Mouse (Mus musculus): ENCODE measurements at regions not wholly inside any gene's neighbourhood (a gene's known extent, or its start where the extent isn't known, plus 50 kb on each side); places are given as distances from the start of the nearest gene placed in this dataset.
"Not testable (repeated sequence)": the region's sequence is repeated elsewhere in the genome, so short reads cannot be mapped to it uniquely, and the experiment has no call there.

- DNase-seq (ENCODE audit: low spot score in 2 of 2) = no peak
Observed at GRCm38 (mm10) chr7:82047456-82047855, 55.4 kb upstream of the Bnc1 start.

- DNase-seq (ENCODE audit: low spot score in 2 of 2) = no peak
Observed at GRCm38 (mm10) chr7:82053411-82053810, 61.3 kb upstream of the Bnc1 start.

- DNase-seq (ENCODE audit: low spot score in 2 of 2) = peak in 1 of 2 experiments; percentile 7
Observed at GRCm38 (mm10) chr7:82056551-82057230, 64.6 kb upstream of the Bnc1 start.

GRCm38 (mm10) chr7:82063407-82063806 is 71.3 kb upstream of the Bnc1 start:
- DNase-seq (ENCODE audit: low spot score in 2 of 2) = no peak

GRCm38 (mm10) chr7:82069629-82070450 is 77.7 kb upstream of the Bnc1 start:
- DNase-seq (ENCODE audit: low spot score in 2 of 2) = no peak

- DNase-seq (ENCODE audit: low spot score in 2 of 2) = no peak
Observed at GRCm38 (mm10) chr7:82070946-82071727, 79.0 kb upstream of the Bnc1 start.

GRCm38 (mm10) chr7:82075359-82075758 is 83.3 kb upstream of the Bnc1 start:
- DNase-seq (ENCODE audit: low spot score in 2 of 2) = no peak

DNA sequence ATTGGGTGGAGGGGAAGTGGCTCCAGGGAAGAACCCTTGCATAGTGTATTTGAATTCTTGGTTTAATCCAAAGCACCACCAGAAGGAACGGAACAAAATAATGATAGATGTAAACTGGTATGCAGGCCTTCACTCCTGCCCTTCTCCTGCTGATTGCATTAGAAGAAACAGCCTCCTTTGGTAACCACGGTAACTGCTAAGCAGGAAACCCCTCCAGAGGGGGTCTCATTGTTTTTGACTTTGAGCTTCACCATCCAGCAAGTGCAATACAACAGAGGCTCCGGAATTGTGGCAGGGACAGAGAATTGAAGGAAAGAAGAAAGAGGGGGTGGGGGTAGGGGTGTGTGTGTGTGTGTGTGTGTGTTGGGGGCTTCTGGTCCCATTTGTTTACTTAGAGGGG is 89.8 kb upstream of the Bnc1 start:
- no peak for DNase-seq (ENCODE audit: low spot score in 2 of 2)

DNA sequence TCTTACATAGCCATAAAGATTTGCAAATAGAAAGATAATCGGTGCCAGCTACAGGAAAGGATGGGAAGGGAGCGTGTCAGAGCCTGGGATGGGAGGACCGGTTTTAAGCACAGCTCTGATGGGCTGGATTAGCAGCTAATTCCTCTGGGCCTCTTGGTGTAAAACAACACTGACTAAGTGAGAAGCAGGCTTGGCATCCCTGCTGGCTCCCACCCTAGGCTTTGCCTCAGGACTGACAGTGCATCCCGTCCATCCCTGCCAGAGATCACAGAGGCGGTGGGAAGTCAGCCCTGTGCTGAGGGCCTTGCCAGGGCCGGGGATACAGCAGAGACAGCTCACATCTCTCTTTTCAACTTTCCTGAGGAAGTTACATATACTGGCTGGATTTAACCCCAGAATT is 90.8 kb upstream of the Sh3gl3 start:
- DNase-seq (ENCODE audit: low spot score in 2 of 2) = no peak

DNA sequence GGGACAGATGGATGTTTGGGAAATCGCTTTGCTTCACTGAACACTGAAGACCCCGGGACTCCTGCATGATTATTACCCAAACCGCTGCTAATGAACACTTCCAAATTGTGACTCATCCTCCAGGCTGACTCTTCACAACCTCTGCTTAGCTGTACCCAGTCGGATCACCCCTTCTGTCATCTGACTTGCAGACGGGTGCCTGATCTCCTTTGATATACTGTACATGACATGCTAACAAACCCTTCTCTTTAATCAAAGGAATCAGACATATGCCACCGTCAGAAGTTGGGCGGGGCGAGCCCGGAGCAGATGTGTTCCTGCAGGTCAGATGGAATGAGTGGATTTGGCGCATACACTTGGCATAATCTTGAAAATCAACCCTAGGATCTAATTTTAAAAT is 89.2 kb upstream of the Sh3gl3 start:
- no peak for DNase-seq (ENCODE audit: low spot score in 2 of 2)

GRCm38 (mm10) chr7:82085205-82085604 is 88.4 kb upstream of the Sh3gl3 start:
- DNase-seq (ENCODE audit: low spot score in 2 of 2) = no peak

GRCm38 (mm10) chr7:82098136-82098535 is 75.5 kb upstream of the Sh3gl3 start:
- DNase-seq (ENCODE audit: low spot score in 2 of 2) = no peak

DNA sequence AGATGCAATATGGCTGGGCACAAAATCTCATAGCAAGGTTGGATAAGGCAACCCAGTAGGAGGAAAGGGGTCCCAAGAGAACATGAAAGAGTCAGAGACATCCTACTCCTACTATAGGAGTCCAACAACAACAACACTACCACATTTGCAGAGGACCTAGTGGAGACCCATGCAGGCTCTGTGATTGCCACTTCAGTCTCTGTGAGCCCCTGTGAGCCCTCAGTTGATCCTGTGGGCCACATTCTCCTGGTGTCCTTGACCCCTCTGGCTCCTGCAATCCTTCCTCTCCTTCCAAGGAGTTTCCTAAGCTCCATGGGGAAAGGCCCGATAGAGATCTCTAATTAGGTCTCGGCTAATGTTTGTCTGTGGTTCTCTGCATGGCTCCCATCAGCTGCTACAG is 72.3 kb upstream of the Sh3gl3 start:
- no peak for DNase-seq (ENCODE audit: low spot score in 2 of 2)

DNA sequence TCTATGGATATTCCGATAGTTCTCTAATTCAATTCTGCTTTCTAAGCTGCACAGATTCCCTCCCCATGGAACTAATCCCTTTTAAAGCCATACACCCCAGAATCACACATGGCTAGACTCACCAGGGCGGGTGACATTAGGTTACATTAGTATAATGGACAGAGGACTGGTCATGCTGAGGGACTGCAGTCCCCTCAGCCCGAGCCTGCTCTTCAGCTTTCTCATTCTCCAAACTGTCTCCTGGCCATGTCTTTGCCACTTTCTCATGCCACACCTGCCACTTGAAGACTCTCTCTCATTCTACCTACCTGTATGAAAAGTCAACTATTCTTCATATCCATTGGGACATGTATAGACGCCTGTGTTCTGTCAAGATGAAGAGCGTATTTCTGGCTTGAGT is 68.0 kb upstream of the Sh3gl3 start:
- no peak for DNase-seq (ENCODE audit: low spot score in 2 of 2)

- DNase-seq (ENCODE audit: low spot score in 2 of 2) = not testable (repeated sequence)
Observed at GRCm38 (mm10) chr7:82109141-82109540, 64.5 kb upstream of the Sh3gl3 start.

DNA sequence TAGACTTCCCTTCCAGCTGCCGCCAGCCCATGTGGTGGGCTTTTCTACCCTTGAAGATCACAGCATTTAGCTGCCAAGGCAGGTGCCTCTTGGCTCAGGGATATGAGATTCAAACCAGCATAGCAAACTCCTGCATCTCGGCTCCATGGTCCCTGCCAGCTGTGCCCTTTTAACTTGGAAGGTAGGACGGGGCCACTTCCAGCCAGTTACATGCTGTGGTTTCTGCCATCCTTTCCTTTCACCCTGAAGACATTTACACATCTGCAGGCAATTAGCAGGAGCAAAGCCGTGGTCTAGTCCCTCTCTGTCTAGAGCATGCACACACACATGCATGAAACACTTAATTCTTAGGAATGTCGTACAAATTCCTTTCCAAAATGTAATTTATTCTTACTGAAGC is 64.1 kb upstream of the Sh3gl3 start:
- no peak for DNase-seq (ENCODE audit: low spot score in 2 of 2)

- no peak for DNase-seq (ENCODE audit: low spot score in 2 of 2)
Observed at GRCm38 (mm10) chr7:82109977-82110376, 63.7 kb upstream of the Sh3gl3 start.

- DNase-seq (ENCODE audit: low spot score in 2 of 2) = no peak
Observed at GRCm38 (mm10) chr7:82112046-82112445, 61.6 kb upstream of the Sh3gl3 start.

DNA sequence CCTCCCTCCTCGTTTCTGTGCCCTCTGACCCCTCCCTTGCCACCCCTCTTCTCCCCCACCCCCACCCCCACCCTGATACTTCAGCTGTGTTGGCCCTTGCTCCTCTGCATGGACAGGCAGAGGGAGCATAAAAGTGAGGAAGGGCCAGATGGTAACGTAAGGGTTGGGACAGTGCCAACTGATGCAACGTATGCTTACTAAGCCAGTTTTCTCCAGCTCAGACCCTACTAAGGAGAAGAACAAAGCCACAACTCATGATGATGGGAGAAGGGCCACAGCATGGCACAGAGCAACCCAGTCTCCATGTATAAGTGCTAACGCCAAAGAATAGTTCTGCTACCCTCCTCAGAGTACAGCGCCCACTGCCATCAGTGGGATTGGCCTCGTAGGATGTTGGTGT is 58.0 kb upstream of the Sh3gl3 start:
- DNase-seq (ENCODE audit: low spot score in 2 of 2) = no peak

DNA sequence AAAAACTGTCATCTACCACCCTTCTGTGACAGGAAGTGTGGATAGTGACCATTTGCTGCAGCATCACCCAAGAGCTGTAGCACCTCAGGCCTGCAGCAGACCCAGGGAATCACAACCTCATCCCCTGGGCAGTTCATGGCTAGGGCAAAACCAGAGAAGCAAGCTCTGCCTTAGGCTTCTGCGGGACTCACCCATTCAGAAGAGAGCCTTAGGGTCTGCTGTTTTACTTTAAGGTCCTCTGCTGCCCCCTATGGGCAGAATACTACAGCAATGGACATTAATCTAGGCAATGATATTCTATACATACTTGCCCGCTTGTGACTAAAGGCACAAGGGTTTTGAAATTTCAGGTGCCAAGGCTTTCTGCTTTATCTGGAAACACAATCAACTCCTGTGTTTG is 54.4 kb upstream of the Sh3gl3 start:
- DNase-seq (ENCODE audit: low spot score in 2 of 2) = peak in 1 of 2 experiments; percentile 47

DNA sequence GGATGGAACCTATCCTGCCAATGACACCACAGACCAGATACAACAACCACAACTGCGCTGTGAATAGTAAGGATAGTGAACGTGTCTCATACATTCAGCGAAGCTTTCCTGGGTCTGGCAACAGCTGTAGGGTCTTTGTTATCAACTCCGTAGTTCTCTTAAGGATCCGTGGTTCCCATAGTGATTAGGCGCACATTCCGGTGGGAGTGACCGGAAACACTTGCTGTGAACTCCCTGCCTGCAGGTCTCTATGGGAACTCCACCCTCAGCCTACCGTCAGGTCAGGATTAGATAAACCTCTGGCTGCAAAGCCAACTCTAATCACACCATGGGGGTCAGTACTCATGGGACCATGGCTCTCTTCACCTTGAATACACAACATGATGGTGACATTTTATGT is 53.8 kb upstream of the Sh3gl3 start:
- no peak for DNase-seq (ENCODE audit: low spot score in 2 of 2)

DNA sequence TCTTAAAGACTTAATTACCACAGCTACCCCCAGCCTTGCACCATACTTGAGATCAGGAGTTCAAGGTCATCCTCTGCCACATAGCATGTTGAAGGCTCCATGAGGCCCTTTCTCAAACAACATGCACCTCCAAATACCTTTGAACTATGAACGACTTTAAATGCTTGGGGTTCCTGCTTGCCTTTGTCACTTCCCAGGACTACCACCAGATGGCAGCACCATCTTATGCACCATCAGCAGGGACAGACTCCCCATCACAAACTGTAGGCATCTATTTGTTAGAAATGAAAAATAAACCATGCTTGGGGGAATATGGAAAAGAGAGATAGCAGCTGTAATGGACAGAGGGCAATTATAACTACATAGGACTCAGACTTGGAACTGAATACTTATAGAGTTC is 51.9 kb upstream of the Sh3gl3 start:
- DNase-seq (ENCODE audit: low spot score in 2 of 2) = peak; percentile 8 to 31

All from heart, adult 9 months (tissue).